Mouse (Mus musculus): Measurements from ENCODE around the gene Lilra5.
"Not testable (repeated sequence)": the region's sequence is repeated elsewhere in the genome, so short reads cannot be mapped to it uniquely, and the experiment has no call there.

DNA sequence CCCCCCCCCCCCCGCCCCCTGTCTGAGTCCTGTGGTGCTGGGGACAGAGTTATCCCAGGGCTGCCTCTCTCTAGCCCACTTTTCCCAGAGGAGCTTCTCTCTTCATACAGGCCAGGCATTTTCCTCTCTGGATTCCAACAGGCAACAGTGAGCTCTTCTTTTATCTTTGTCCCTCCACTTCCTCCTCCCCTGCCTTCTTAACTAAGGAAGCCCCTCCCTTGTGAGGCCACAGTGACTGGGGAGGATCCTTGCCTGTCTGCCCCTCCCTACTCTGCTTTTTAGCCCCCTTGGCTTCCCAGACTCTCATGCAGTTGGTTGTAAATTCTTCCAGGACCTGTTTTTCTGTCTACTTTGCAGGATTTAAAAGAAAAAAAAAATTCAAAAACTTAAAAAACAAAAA is 18.5 kb downstream of the Lilra5 start:
- not testable (repeated sequence) for TF ChIP-seq POLR2A (IDR thresholded peaks at IDR 0.05; ENCODE audit: control insufficient read depth, low read depth, low read length); CTCF (IDR thresholded peaks at IDR 0.05; ENCODE audit: control insufficient read depth, insufficient read depth, insufficient replicate concordance, low read depth, low read length)

All from testis, adult 2 months (tissue).